Mouse (Mus musculus) liver, adult 2 months (tissue): ENCODE measurements at regions not wholly inside any gene's neighbourhood (a gene's known extent, or its start where the extent isn't known, plus 50 kb on each side); places are given as distances from the start of the nearest gene placed in this dataset.

Experiments
- DNase-seq: peaks from one replicate; pipeline ENCODE4 v3.0.0-alpha.2; 2011; ENCODE audit warnings: low read depth, low spot score; ENCODE audit errors: extremely low read depth
- H3K27ac ChIP-seq: fragments of 200-500 bp; replicated peaks from 2 replicates; pipeline ENCODE4 v1.5.1; 2012; ENCODE audit warnings: low read depth, mild to moderate bottlenecking, control low read depth, inconsistent platforms, low read length; ENCODE audit not compliant: insufficient read depth
- H3K27me3 ChIP-seq: fragments of 200-500 bp; 2 replicates; pipeline ENCODE4 v1.6.1; 2012; ENCODE audit warnings: mild to moderate bottlenecking, moderate library complexity, low read length, inconsistent platforms; ENCODE audit not compliant: control insufficient read depth, insufficient read depth
- H3K36me3 ChIP-seq: fragments of 200-500 bp; 2 replicates; pipeline ENCODE4 v1.6.1; 2012; ENCODE audit warnings: low read length, inconsistent platforms; ENCODE audit not compliant: control insufficient read depth, insufficient read depth
- H3K4me1 ChIP-seq: fragments of 200-500 bp; 2 replicates; pipeline ENCODE4 v1.6.1; 2011; ENCODE audit warnings: low read length; ENCODE audit not compliant: control insufficient read depth, insufficient read depth
- H3K4me3 ChIP-seq: fragments of 200-500 bp; 2 replicates; pipeline ENCODE4 v1.5.1; 2011; ENCODE audit warnings: low read depth, mild to moderate bottlenecking, control low read depth, low read length, moderate library complexity; ENCODE audit not compliant: insufficient read depth
- H3K79me2 ChIP-seq: fragments of 200-500 bp; 2 replicates; pipeline ENCODE4 v1.6.1; 2012; ENCODE audit warnings: inconsistent platforms, mild to moderate bottlenecking, low read length, moderate library complexity; ENCODE audit not compliant: control insufficient read depth, insufficient read depth
- H3K9ac ChIP-seq: fragments of 200-500 bp; 2 replicates; pipeline ENCODE4 v1.6.1; 2012; ENCODE audit warnings: low read depth, mild to moderate bottlenecking, control low read depth, inconsistent platforms, low read length
- CTCF ChIP-seq: fragments of 200-500 bp; IDR thresholded peaks from 2 replicates; pipeline ENCODE4 v1.5.1; 2011; ENCODE audit warnings: low read depth, low read length, control low read depth
- POLR2A ChIP-seq: fragments of 200-500 bp; IDR thresholded peaks from 2 replicates; pipeline ENCODE4 v1.6.1; 2011; ENCODE audit warnings: low read length, control low read depth; ENCODE audit not compliant: insufficient read depth; ENCODE audit errors: extremely low read depth
- WGBS: fragments of 180-500 bp; shearing (Covaris S2); methylation state at CpG from one replicate; pipeline ENCODE4 v1.1.7; 2018; 5-methylcytosine and 5-hydroxymethylcytosine counted together

DNA sequence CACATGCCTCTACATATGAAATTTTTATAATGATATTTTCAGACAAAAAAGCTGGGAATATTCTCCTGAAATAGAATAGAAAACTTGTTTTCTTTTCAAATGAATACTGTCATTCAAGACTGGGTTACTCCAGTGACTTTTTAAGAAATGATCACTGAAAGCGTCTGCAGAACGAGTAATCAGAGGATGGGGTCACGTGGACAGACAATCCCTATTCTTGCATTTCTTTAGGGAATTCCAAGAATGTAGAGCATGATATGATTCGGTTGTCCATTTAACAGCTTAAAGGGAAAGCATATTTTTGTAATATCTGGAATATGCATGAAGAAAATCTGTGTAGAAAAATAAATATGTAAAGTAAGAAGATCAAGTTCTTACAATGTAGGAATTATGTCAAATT, 65.6 kb downstream of the 4933402N22Rik start:
- H3K4me1 ChIP-seq = no peaks in the 10 kb centered on the region
- H3K9ac ChIP-seq = no peak overlapping the region
- H3K79me2 ChIP-seq = no peaks in the 10 kb centered on the region
- WGBS = 67% methylated on average over 4 of the region's 4 CpGs
- no peak overlapping the region for H3K4me3 ChIP-seq
- DNase-seq = no peak
- H3K36me3 ChIP-seq = no peaks in the 10 kb centered on the region
- no peak overlapping the region for H3K27ac ChIP-seq
- H3K27me3 ChIP-seq = no peaks in the 10 kb centered on the region
- no peak for TF ChIP-seq CTCF
- no peak for TF ChIP-seq POLR2A

- TF ChIP-seq POLR2A (no peak), CTCF (no peak)
- Histone ChIP-seq H3K79me2 (no peaks in the 10 kb centered on the region), H3K27me3 (no peaks in the 10 kb centered on the region), H3K27ac (no peak overlapping the region), H3K4me1 (no peaks in the 10 kb centered on the region), H3K9ac (no peak overlapping the region), H3K4me3 (no peak overlapping the region), H3K36me3 (no peaks in the 10 kb centered on the region)
- no peak for DNase-seq
- 70% methylated on average over 5 of the region's 5 CpGs for WGBS
Observed at GRCm38 (mm10) chr5:11989140-11989539, 71.3 kb downstream of the 4933402N22Rik start.

- H3K27ac ChIP-seq = no peak overlapping the region
Observed at GRCm38 (mm10) chr5:12000777-12001176, 82.9 kb downstream of the 4933402N22Rik start.

GRCm38 (mm10) chr5:12006473-12006872, 88.6 kb downstream of the 4933402N22Rik start:
- no peaks in the 10 kb centered on the region for H3K27me3 ChIP-seq
- H3K4me1 ChIP-seq = no peaks in the 10 kb centered on the region
- no peaks in the 10 kb centered on the region for H3K36me3 ChIP-seq
- TF ChIP-seq POLR2A = no peak
- TF ChIP-seq CTCF = no peak
- H3K27ac ChIP-seq = no peak overlapping the region
- no peaks in the 10 kb centered on the region for H3K79me2 ChIP-seq
- no peak overlapping the region for H3K4me3 ChIP-seq
- DNase-seq = no peak
- H3K9ac ChIP-seq = no peak overlapping the region
- 73% methylated on average over 3 of the region's 3 CpGs for WGBS

More at GRCm38 (mm10) chr5:12000777-12001176, 82.9 kb downstream of the 4933402N22Rik start:
- H3K4me3 ChIP-seq = no peak overlapping the region
- no peaks in the 10 kb centered on the region for H3K79me2 ChIP-seq
- TF ChIP-seq CTCF (no peak), POLR2A (no peak)
- H3K9ac ChIP-seq = no peak overlapping the region
- no peaks in the 10 kb centered on the region for H3K36me3 ChIP-seq
- no peaks in the 10 kb centered on the region for H3K4me1 ChIP-seq
- H3K27me3 ChIP-seq = no peaks in the 10 kb centered on the region
- no peak for DNase-seq

DNA sequence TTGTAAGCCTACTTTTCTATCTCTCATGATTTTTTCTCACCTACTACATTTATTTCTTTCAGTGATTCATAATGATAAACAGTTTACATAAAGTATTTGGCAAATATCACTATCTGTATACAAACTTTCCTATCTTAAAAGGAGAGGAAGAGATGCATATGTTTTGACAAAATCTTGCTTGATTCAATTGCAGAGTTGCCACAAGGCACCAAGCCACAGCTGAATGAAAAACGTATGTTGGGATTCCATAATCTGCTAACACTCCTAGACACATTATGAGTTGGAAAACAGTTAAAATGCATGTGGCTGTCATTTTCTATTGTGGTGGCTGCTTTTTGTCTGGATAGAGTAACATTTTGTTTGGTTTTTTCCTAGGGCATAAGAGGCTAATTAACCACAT, 98.5 kb downstream of the 4933402N22Rik start:
- no peak overlapping the region for H3K9ac ChIP-seq
- no peak for TF ChIP-seq CTCF
- TF ChIP-seq POLR2A = no peak
- 58% methylated on average over 1 of the region's 1 CpGs for WGBS
- no peak overlapping the region for H3K27ac ChIP-seq
- no peaks in the 10 kb centered on the region for H3K4me1 ChIP-seq
- H3K4me3 ChIP-seq = no peak overlapping the region
- H3K79me2 ChIP-seq = no peaks in the 10 kb centered on the region
- no peaks in the 10 kb centered on the region for H3K27me3 ChIP-seq
- DNase-seq = no peak
- no peaks in the 10 kb centered on the region for H3K36me3 ChIP-seq

GRCm38 (mm10) chr5:12020489-12020888, 102.6 kb downstream of the 4933402N22Rik start:
- H3K27ac ChIP-seq = no peak overlapping the region
- no peak for DNase-seq
- no peaks in the 10 kb centered on the region for H3K36me3 ChIP-seq
- no peaks in the 10 kb centered on the region for H3K79me2 ChIP-seq
- H3K27me3 ChIP-seq = no peaks in the 10 kb centered on the region
- no peak overlapping the region for H3K4me3 ChIP-seq
- no peaks in the 10 kb centered on the region for H3K4me1 ChIP-seq
- H3K9ac ChIP-seq = no peak overlapping the region
- TF ChIP-seq POLR2A (no peak), CTCF (no peak)
